In genomic region chr1:171452923-171453322, GRCm38 (mm10) we compare ENCODE assay signal across 9 mouse cellular contexts. TPM values are rescaled to one million over a fixed set of nuclear protein-coding genes. Genes with fewer than 3 reads are reported as not detected.
A peak's percentile ranks its signal among the peaks of the same experiment; 100 is the strongest.
DNase-seq lines count a peak whose midpoint lies in the region; ATAC-seq and TF ChIP-seq lines count a peak whose summit lies in the region.
"Had no signal": no experiment of that assay in that cellular context is flagged by ENCODE, and none has a peak within 500 bp of the region (broad histone marks: within the 10 kb centered on the region; RNA-seq: fewer than 3 reads in every experiment).

No protein-coding gene starts in this region.

- no peak overlapping the region for H3K9ac ChIP-seq in intestine, embryonic 16.5 days (ENCODE audit: low read depth, low read length)
- H3K9ac ChIP-seq in intestine, embryonic 15.5 days, result no peak overlapping the region
- H3K9ac ChIP-seq in liver, embryonic 14.5 days (replicated peaks), result no peak overlapping the region
- no peak overlapping the region for H3K9ac ChIP-seq in stomach, embryonic 16.5 days (ENCODE audit: low read length)
- no peak overlapping the region for H3K9ac ChIP-seq in midbrain, embryonic 14.5 days (replicated peaks; ENCODE audit: low read length)
- H3K9ac ChIP-seq: stomach, embryonic 15.5 days had no signal

- peak; percentile 27; the same call in 1 of the 2 replicates for ATAC-seq in intestine, embryonic 16.5 days
- ATAC-seq in intestine, embryonic 15.5 days, result no peak
- ATAC-seq in liver, embryonic 14.5 days (ENCODE audit: insufficient read depth), result peak; percentile 43; the same call in 1 of the 2 replicates
- no peak for ATAC-seq in stomach, embryonic 16.5 days (ENCODE audit: insufficient read depth, low FRiP score)
- ATAC-seq in midbrain, embryonic 14.5 days (ENCODE audit: low FRiP score, low TSS enrichment), result no peak

- H3K4me3 ChIP-seq in intestine, embryonic 16.5 days (ENCODE audit: low read length), result no peak overlapping the region
- no peak overlapping the region for H3K4me3 ChIP-seq in intestine, embryonic 15.5 days (replicated peaks)
- no peak overlapping the region for H3K4me3 ChIP-seq in brown adipose tissue, adult 24 weeks (ENCODE audit: insufficient read depth, low read depth, low read length)
- no peak overlapping the region for H3K4me3 ChIP-seq in liver, embryonic 14.5 days (ENCODE audit: insufficient read depth in 1 of 2, low read depth in 2 of 2, low read length in 2 of 2)
- H3K4me3 ChIP-seq in stomach, embryonic 16.5 days (replicated peaks; ENCODE audit: low read length), result no peak overlapping the region
- no peak overlapping the region for H3K4me3 ChIP-seq in midbrain, embryonic 14.5 days (replicated peaks; ENCODE audit: low read depth, low read length)
- H3K4me3 ChIP-seq: stomach, embryonic 15.5 days had no signal

- H3K4me2 ChIP-seq in intestine, embryonic 16.5 days (ENCODE audit: low read depth, low read length), result no peak overlapping the region
- H3K4me2 ChIP-seq in intestine, embryonic 15.5 days (replicated peaks), result no peak overlapping the region
- H3K4me2 ChIP-seq in liver, embryonic 14.5 days (ENCODE audit: low read depth), result no peak overlapping the region
- H3K4me2 ChIP-seq in stomach, embryonic 16.5 days (ENCODE audit: low read depth, low read length), result no peak overlapping the region
- H3K4me2 ChIP-seq in midbrain, embryonic 14.5 days (ENCODE audit: low read length), result no peak overlapping the region
- H3K4me2 ChIP-seq: stomach, embryonic 15.5 days had no signal

- 0 out of 2 replicates have a peak, but pooled peaks cover 5% of the 10 kb centered on the region for H3K4me1 ChIP-seq in intestine, embryonic 16.5 days (ENCODE audit: control insufficient read depth, insufficient read depth, low read length)
- H3K4me1 ChIP-seq in intestine, embryonic 15.5 days (replicated peaks), result 0 out of 2 replicates have a peak, but pooled peaks cover 3% of the 10 kb centered on the region
- peaks cover 25% of the 10 kb centered on the region for H3K4me1 ChIP-seq in brown adipose tissue, adult 24 weeks (ENCODE audit: control insufficient read depth, insufficient read depth, insufficient read length, low read length)
- 0 out of 4 replicates have a peak, but pooled peaks cover 0 to 8% of the 10 kb centered on the region in 2 experiments for H3K4me1 ChIP-seq in liver, embryonic 14.5 days (replicated peaks; ENCODE audit: control insufficient read depth in 2 of 2, insufficient read depth in 2 of 2, low read length in 1 of 2)
- H3K4me1 ChIP-seq in stomach, embryonic 16.5 days (ENCODE audit: control insufficient read depth, insufficient read depth, low read length), result 0 out of 2 replicates have a peak, but pooled peaks cover 3% of the 10 kb centered on the region
- no peaks in the 10 kb centered on the region for H3K4me1 ChIP-seq in midbrain, embryonic 14.5 days (ENCODE audit: control insufficient read depth, insufficient read depth, low read length)
- H3K4me1 ChIP-seq: stomach, embryonic 15.5 days had no signal

- H3K36me3 ChIP-seq in intestine, embryonic 16.5 days (ENCODE audit: control insufficient read depth, insufficient read depth, low read length), result no peaks in the 10 kb centered on the region
- H3K36me3 ChIP-seq in intestine, embryonic 15.5 days, result no peaks in the 10 kb centered on the region
- H3K36me3 ChIP-seq in liver, embryonic 14.5 days (replicated peaks; ENCODE audit: control insufficient read depth, insufficient read depth, low read depth), result no peaks in the 10 kb centered on the region
- no peaks in the 10 kb centered on the region for H3K36me3 ChIP-seq in stomach, embryonic 16.5 days (ENCODE audit: control insufficient read depth, insufficient read depth, low read length)
- H3K36me3 ChIP-seq in midbrain, embryonic 14.5 days (ENCODE audit: control insufficient read depth, insufficient read depth, low read length), result no peaks in the 10 kb centered on the region
- H3K36me3 ChIP-seq: stomach, embryonic 15.5 days had no signal

- no peak for TF ChIP-seq CTCF in liver, embryonic 14.5 days (IDR thresholded peaks at IDR 0.05; ENCODE audit: low read depth)

- no peak for TF ChIP-seq EP300 in liver, embryonic 14.5 days (IDR thresholded peaks at IDR 0.05; ENCODE audit: low read depth)

- no peaks in the 10 kb centered on the region for H3K9me3 ChIP-seq in intestine, embryonic 16.5 days (ENCODE audit: control insufficient read depth, low read length)
- H3K9me3 ChIP-seq in intestine, embryonic 15.5 days, result no peaks in the 10 kb centered on the region
- H3K9me3 ChIP-seq in liver, embryonic 14.5 days (ENCODE audit: control insufficient read depth, low read length), result no peaks in the 10 kb centered on the region
- no peaks in the 10 kb centered on the region for H3K9me3 ChIP-seq in stomach, embryonic 16.5 days (replicated peaks; ENCODE audit: control insufficient read depth, low read length)
- H3K9me3 ChIP-seq in midbrain, embryonic 14.5 days (ENCODE audit: control insufficient read depth, low read length), result no peaks in the 10 kb centered on the region
- H3K9me3 ChIP-seq: stomach, embryonic 15.5 days had no signal

- DNase-seq in liver, embryonic 14.5 days (ENCODE audit: low read depth in 3 of 3, low spot score in 3 of 3), result peak in 2 of 3 experiments; percentile 14 to 27
- no peak for DNase-seq in retina, postnatal 1 day
- DNase-seq in midbrain, embryonic 14.5 days, result no peak
- DNase-seq: kidney, adult 11 months had no signal

- 77% methylated on average over 5 of the region's 5 CpGs for WGBS in intestine, embryonic 16.5 days
- 73% methylated on average over 5 of the region's 5 CpGs for WGBS in intestine, embryonic 15.5 days
- 54% methylated on average over 5 of the region's 5 CpGs for WGBS in liver, embryonic 14.5 days (ENCODE audit: insufficient replicate concordance)
- 73% methylated on average over 5 of the region's 5 CpGs for WGBS in stomach, embryonic 16.5 days
- WGBS in midbrain, embryonic 14.5 days, result 90% methylated on average over 5 of the region's 5 CpGs

- no peaks in the 10 kb centered on the region for H3K27me3 ChIP-seq in intestine, embryonic 16.5 days (replicated peaks; ENCODE audit: control insufficient read depth, insufficient read depth, low read length)
- H3K27me3 ChIP-seq in intestine, embryonic 15.5 days (replicated peaks), result no peaks in the 10 kb centered on the region
- no peaks in the 10 kb centered on the region for H3K27me3 ChIP-seq in liver, embryonic 14.5 days (ENCODE audit: control insufficient read depth, insufficient read depth, low read length)
- no peaks in the 10 kb centered on the region for H3K27me3 ChIP-seq in stomach, embryonic 16.5 days (ENCODE audit: control insufficient read depth, insufficient read depth, low read length)
- H3K27me3 ChIP-seq in midbrain, embryonic 14.5 days (ENCODE audit: control insufficient read depth, insufficient read depth, low read length), result no peaks in the 10 kb centered on the region
- H3K27me3 ChIP-seq: stomach, embryonic 15.5 days had no signal

- H3K27ac ChIP-seq in intestine, embryonic 16.5 days (ENCODE audit: low read length), result no peak overlapping the region; the same call in 1 of the 2 replicates
- H3K27ac ChIP-seq in intestine, embryonic 15.5 days, result no peak overlapping the region
- H3K27ac ChIP-seq in brown adipose tissue, adult 24 weeks (replicated peaks; ENCODE audit: low read depth, low read length), result peak overlapping the region; percentile 92
- no peak overlapping the region for H3K27ac ChIP-seq in liver, embryonic 14.5 days
- peak overlapping the region; percentile 37; the same call in 1 of the 2 replicates for H3K27ac ChIP-seq in stomach, embryonic 16.5 days (ENCODE audit: low read length)
- H3K27ac ChIP-seq in midbrain, embryonic 14.5 days (replicated peaks; ENCODE audit: low read depth, low read length), result no peak overlapping the region
- H3K27ac ChIP-seq: stomach, embryonic 15.5 days had no signal

RNA-seq across cellular contexts. Expression of gene F11r, which starts 15.6 kb away (rescaled TPM):
- 101 and 108 TPM in 2 replicates for polyA plus RNA-seq in intestine, embryonic 16.5 days (2015; fragmentation: Nextera tagmentation; extraction: Ambion mirVana)
- 88.1 and 100 TPM in 2 replicates for polyA plus RNA-seq in intestine, embryonic 15.5 days (2015; fragmentation: Nextera tagmentation; extraction: Ambion mirVana)
- 42.9 and 45.1 TPM in 2 replicates for polyA plus RNA-seq in brown adipose tissue, adult 24 weeks (2012; ENCODE audit: insufficient read depth, insufficient read length, missing spikeins)
- 11.9 TPM in 2 replicates for polyA plus RNA-seq in liver, embryonic 14.5 days (2012; rRNA removed)
- polyA plus RNA-seq in liver, embryonic 14.5 days (2014; fragmentation: Nextera tagmentation; extraction: Ambion mirVana), result 13.6 and 14.0 TPM in 2 replicates
- 137 and 162 TPM in 2 replicates for polyA plus RNA-seq in stomach, embryonic 16.5 days (2015; fragmentation: Nextera tagmentation; extraction: Ambion mirVana)
- 3.3 and 8.1 TPM in 2 replicates for polyA plus RNA-seq in midbrain, embryonic 14.5 days (2014; fragmentation: Nextera tagmentation; extraction: Ambion mirVana)

RNA-seq across cellular contexts. Expression of gene Tstd1, which starts 34.3 kb away (rescaled TPM):
- 5.3 and 5.6 TPM in 2 replicates for polyA plus RNA-seq in intestine, embryonic 16.5 days (2015; fragmentation: Nextera tagmentation; extraction: Ambion mirVana)
- polyA plus RNA-seq in intestine, embryonic 15.5 days (2015; fragmentation: Nextera tagmentation; extraction: Ambion mirVana), result 3.3 and 3.8 TPM in 2 replicates
- polyA plus RNA-seq in brown adipose tissue, adult 24 weeks (2012; ENCODE audit: insufficient read depth, insufficient read length, missing spikeins), result not detected in 2 replicates
- 0.60 and 0.90 TPM in 2 replicates for polyA plus RNA-seq in liver, embryonic 14.5 days (2012; rRNA removed)
- polyA plus RNA-seq in liver, embryonic 14.5 days (2014; fragmentation: Nextera tagmentation; extraction: Ambion mirVana), result 0.19 and 0.75 TPM in 2 replicates
- polyA plus RNA-seq in stomach, embryonic 16.5 days (2015; fragmentation: Nextera tagmentation; extraction: Ambion mirVana), result 7.6 and 8.3 TPM in 2 replicates
- polyA plus RNA-seq in midbrain, embryonic 14.5 days (2014; fragmentation: Nextera tagmentation; extraction: Ambion mirVana), result 5.7 and 6.2 TPM in 2 replicates

RNA-seq across cellular contexts. Expression of gene Usf1, which starts 41.8 kb away (rescaled TPM):
- polyA plus RNA-seq in intestine, embryonic 16.5 days (2015; fragmentation: Nextera tagmentation; extraction: Ambion mirVana), result 54.6 and 58.1 TPM in 2 replicates
- polyA plus RNA-seq in intestine, embryonic 15.5 days (2015; fragmentation: Nextera tagmentation; extraction: Ambion mirVana), result 62.1 and 62.5 TPM in 2 replicates
- polyA plus RNA-seq in brown adipose tissue, adult 24 weeks (2012; ENCODE audit: insufficient read depth, insufficient read length, missing spikeins), result 13.1 and 18.2 TPM in 2 replicates
- polyA plus RNA-seq in liver, embryonic 14.5 days (2012; rRNA removed), result 13.4 and 16.9 TPM in 2 replicates
- 15.0 and 18.9 TPM in 2 replicates for polyA plus RNA-seq in liver, embryonic 14.5 days (2014; fragmentation: Nextera tagmentation; extraction: Ambion mirVana)
- polyA plus RNA-seq in stomach, embryonic 16.5 days (2015; fragmentation: Nextera tagmentation; extraction: Ambion mirVana), result 63.4 and 64.7 TPM in 2 replicates
- 207 and 236 TPM in 2 replicates for polyA plus RNA-seq in midbrain, embryonic 14.5 days (2014; fragmentation: Nextera tagmentation; extraction: Ambion mirVana)

RNA-seq across cellular contexts. Expression of gene Alyref2, which starts 50.4 kb away (rescaled TPM):
- polyA plus RNA-seq in intestine, embryonic 16.5 days (2015; fragmentation: Nextera tagmentation; extraction: Ambion mirVana), result 11.1 and 11.2 TPM in 2 replicates
- polyA plus RNA-seq in intestine, embryonic 15.5 days (2015; fragmentation: Nextera tagmentation; extraction: Ambion mirVana), result 12.0 and 12.2 TPM in 2 replicates
- polyA plus RNA-seq in brown adipose tissue, adult 24 weeks (2012; ENCODE audit: insufficient read depth, insufficient read length, missing spikeins), result 2.7 and 3.0 TPM in 2 replicates
- polyA plus RNA-seq in liver, embryonic 14.5 days (2012; rRNA removed), result 1.7 and 2.5 TPM in 2 replicates
- polyA plus RNA-seq in liver, embryonic 14.5 days (2014; fragmentation: Nextera tagmentation; extraction: Ambion mirVana), result 2.4 and 2.9 TPM in 2 replicates
- 15.7 and 16.3 TPM in 2 replicates for polyA plus RNA-seq in stomach, embryonic 16.5 days (2015; fragmentation: Nextera tagmentation; extraction: Ambion mirVana)
- polyA plus RNA-seq in midbrain, embryonic 14.5 days (2014; fragmentation: Nextera tagmentation; extraction: Ambion mirVana), result 28.2 and 33.5 TPM in 2 replicates

Comparison
In these comparisons a context has a peak if more than half of its experiments do, and no peak if none do; other contexts are left out.
1. ATAC-seq: peak in intestine, embryonic 16.5 days (single experiment) and liver, embryonic 14.5 days (single experiment); none in intestine, embryonic 15.5 days (single experiment), stomach, embryonic 16.5 days (single experiment) and midbrain, embryonic 14.5 days (single experiment).
2. H3K27ac ChIP-seq: peak in brown adipose tissue, adult 24 weeks (single experiment) and stomach, embryonic 16.5 days (single experiment); none in intestine, embryonic 16.5 days (single experiment), intestine, embryonic 15.5 days (single experiment), liver, embryonic 14.5 days (single experiment) and midbrain, embryonic 14.5 days (single experiment).
3. DNase-seq: peak in liver, embryonic 14.5 days (2 of 3); none in retina, postnatal 1 day (single experiment) and midbrain, embryonic 14.5 days (single experiment).